Mouse (Mus musculus) bone marrow, adult 2 months (tissue): Measurements from ENCODE around the gene Lenep. TPM values are rescaled to one million over a fixed set of nuclear protein-coding genes. Genes with fewer than 3 reads are reported as not detected.

Experiments used
- H3K27ac ChIP-seq: fragments of 200-500 bp; 2 replicates; pipeline ENCODE4 v1.5.1; 2012; ENCODE audit warnings: low read depth, mild to moderate bottlenecking, control low read depth, inconsistent platforms, low read length; ENCODE audit not compliant: control insufficient read depth, poor library complexity, insufficient read depth
- H3K4me1 ChIP-seq: fragments of 200-500 bp; 2 replicates; pipeline ENCODE4 v1.6.1; 2011; ENCODE audit warnings: low read length; ENCODE audit not compliant: control insufficient read depth, insufficient read depth
- H3K4me3 ChIP-seq: fragments of 200-500 bp; replicated peaks from 2 replicates; pipeline ENCODE3; 2011; ENCODE audit warnings: mild to moderate bottlenecking, low read depth, low read length, control low read depth; ENCODE audit not compliant: control insufficient read depth
- CTCF ChIP-seq: fragments of 200-500 bp; IDR thresholded peaks from 2 replicates; pipeline ENCODE4 v1.5.1; 2011; ENCODE audit warnings: low read length, control low read depth; ENCODE audit not compliant: control insufficient read depth, insufficient read depth
- POLR2A ChIP-seq: fragments of 200-500 bp; IDR thresholded peaks from 2 replicates; pipeline ENCODE4 v1.6.1; 2011; ENCODE audit warnings: low read depth, mild to moderate bottlenecking, control low read depth, low read length, borderline replicate concordance; ENCODE audit not compliant: control insufficient read depth
- WGBS: fragments of 180-500 bp; shearing (Covaris S2); methylation state at CpG from one replicate; pipeline ENCODE4 v1.1.7; 2018; 5-methylcytosine and 5-hydroxymethylcytosine counted together
- polyA plus RNA-seq: library from polyadenylated mRNA; stranded (reverse); fragments of >200 nt; gene quantifications from 2 replicates; pipeline ENCODE4 v1.2.4, GENCODE M21; 2011; ENCODE audit warnings: low replicate concordance; ENCODE audit not compliant: missing spikeins, insufficient read depth, insufficient read length

The Lenep gene
- polyA plus RNA-seq: 0.92 TPM in 1 of 2 replicates, not detected in the other

GRCm38 (mm10) chr3:89402693-89403092 is at the start of gene Lenep:
Gene Lenep (minus strand): TSS chr3:89402793.
- TF ChIP-seq CTCF: no peak
- no peak for TF ChIP-seq POLR2A
- 82% methylated on average over 5 of the region's 5 CpGs for WGBS
- Histone ChIP-seq H3K4me3 (no peak within 1 kb of the TSS), H3K4me1 (no peaks in the 10 kb centered on the region), H3K27ac (no peak within 1 kb of the TSS)

GRCm38 (mm10) chr3:89451916-89452315 is 49.3 kb upstream of the Lenep start:
- TF ChIP-seq CTCF (no peak), POLR2A (no peak)
- H3K4me1 ChIP-seq: peaks cover 4% of the 10 kb centered on the region; the same call in 1 of the 2 replicates
- 70% methylated on average over 1 of the region's 1 CpGs for WGBS
- H3K4me3 ChIP-seq: no peak overlapping the region
- no peak overlapping the region for H3K27ac ChIP-seq

GRCm38 (mm10) chr3:89449541-89449940 is 46.9 kb upstream of the Lenep start:
- WGBS: 10% methylated on average over 7 of the region's 7 CpGs
- H3K27ac ChIP-seq: no peak overlapping the region; the same call in 1 of the 2 replicates
- H3K4me3 ChIP-seq: no peak overlapping the region
- TF ChIP-seq CTCF (peak; percentile 91), POLR2A (no peak)
- peaks cover 2% of the 10 kb centered on the region; the same call in 1 of the 2 replicates for H3K4me1 ChIP-seq

GRCm38 (mm10) chr3:89448720-89449537 is 46.3 kb upstream of the Lenep start:
- WGBS: 38% methylated on average over 13 of the region's 13 CpGs
- H3K4me1 ChIP-seq: peaks cover 2% of the 10 kb centered on the region; the same call in 1 of the 2 replicates
- TF ChIP-seq CTCF (no peak), POLR2A (no peak)
- H3K4me3 ChIP-seq: no peak overlapping the region
- peak overlapping the region; percentile 2; the same call in 1 of the 2 replicates for H3K27ac ChIP-seq

- TF ChIP-seq CTCF: no peak
- no peak for TF ChIP-seq POLR2A
- no peak overlapping the region for H3K4me3 ChIP-seq
- 90% methylated on average over 2 of the region's 2 CpGs for WGBS
- peaks cover 7% of the 10 kb centered on the region for H3K4me1 ChIP-seq
- H3K27ac ChIP-seq: no peak overlapping the region
Measured at GRCm38 (mm10) chr3:89440691-89441090, 38.1 kb upstream of the Lenep start.

GRCm38 (mm10) chr3:89437269-89437668 is 34.7 kb upstream of the Lenep start:
- Histone ChIP-seq H3K27ac (peak overlapping the region; percentile 64), H3K4me1 (peaks cover 7% of the 10 kb centered on the region), H3K4me3 (peak overlapping the region; percentile 64)
- 5% methylated on average over 5 of the region's 5 CpGs for WGBS
- TF ChIP-seq POLR2A (no peak), CTCF (no peak)

- peak within 1 kb of the TSS; percentile 64 for H3K4me3 ChIP-seq
- H3K27ac ChIP-seq: peak within 1 kb of the TSS; percentile 64
- WGBS: 7% methylated on average over 16 of the region's 16 CpGs
- TF ChIP-seq CTCF: no peak
- TF ChIP-seq POLR2A: 0 out of 2 replicates have a peak, but pooled peaks have one; percentile 11
- H3K4me1 ChIP-seq: peaks cover 7% of the 10 kb centered on the region
Measured at GRCm38 (mm10) chr3:89436176-89437113, 33.9 kb upstream of the Lenep start, which contains the start of gene Pbxip1. Gene Pbxip1 (plus strand): TSS chr3:89436706.

GRCm38 (mm10) chr3:89435041-89435440 is 32.4 kb upstream of the Lenep start:
- Histone ChIP-seq H3K4me3 (no peak overlapping the region), H3K27ac (no peak overlapping the region), H3K4me1 (peaks cover 7% of the 10 kb centered on the region)
- WGBS: 91% methylated on average over 7 of the region's 7 CpGs
- no peak for TF ChIP-seq POLR2A
- TF ChIP-seq CTCF: no peak
